10 mouse cellular contexts compared by ENCODE assay signal in genomic region chr11:43559515-43560292, GRCm38 (mm10). TPM values are rescaled to one million over a fixed set of nuclear protein-coding genes. Genes with fewer than 3 reads are reported as not detected.
DNase-seq lines count a peak whose midpoint lies in the region; ATAC-seq and TF ChIP-seq lines count a peak whose summit lies in the region.
"Had no signal": no experiment of that assay in that cellular context is flagged by ENCODE, and none has a peak within 500 bp of the region (broad histone marks: within the 10 kb centered on the region; RNA-seq: fewer than 3 reads in every experiment).

No protein-coding gene starts in this region.

- H3K27ac ChIP-seq in lung, embryonic 14.5 days (ENCODE audit: low read depth), result peak overlapping the region; percentile 15; the same call in 1 of the 2 replicates

- no peaks in the 10 kb centered on the region for H3K27me3 ChIP-seq in lung, embryonic 14.5 days (ENCODE audit: insufficient read depth, low read length)
- H3K27me3 ChIP-seq: Patski had no signal

- 30% methylated on average over 6 of the region's 6 CpGs for WGBS in lung, embryonic 14.5 days

- H3K9me3 ChIP-seq in lung, embryonic 14.5 days (ENCODE audit: low read depth, low read length), result no peaks in the 10 kb centered on the region

- no peak overlapping the region for H3K9ac ChIP-seq in lung, embryonic 14.5 days

- peaks cover 53% of the 10 kb centered on the region for H3K36me3 ChIP-seq in lung, embryonic 14.5 days (ENCODE audit: insufficient read depth)

- H3K4me3 ChIP-seq in lung, embryonic 14.5 days (ENCODE audit: low read depth, low read length), result no peak overlapping the region

- no peaks in the 10 kb centered on the region for H3K4me1 ChIP-seq in lung, embryonic 14.5 days (ENCODE audit: insufficient read depth)

- TF ChIP-seq CTCF in lung, embryonic 14.5 days (IDR thresholded peaks at IDR 0.05; ENCODE audit: low read depth), result no peak

- no peak for ATAC-seq in lung, embryonic 14.5 days (ENCODE audit: insufficient read depth)
- ATAC-seq: Patski had no signal

- no peak for DNase-seq in lung, embryonic 14.5 days
- no peak for DNase-seq in lung, postnatal 36 days
- peak; percentile 46 to 48 for DNase-seq in frontal cortex, postnatal 14 days (ENCODE audit: low spot score in 2 of 2)
- DNase-seq in layer of hippocampus, postnatal 14 days (ENCODE audit: low spot score in 2 of 2), result peak; percentile 66 to 81
- DNase-seq in right cerebral cortex, postnatal 25 days, result peak; percentile 74
- no peak for DNase-seq in cerebellum, postnatal 36 days
- DNase-seq in urinary bladder, postnatal 36 days (ENCODE audit: low spot score in 2 of 2), result no peak

- H3K4me2 ChIP-seq in lung, embryonic 14.5 days, result no peak overlapping the region

RNA-seq across cellular contexts. Expression of gene 4933415A04Rik, which starts 27.1 kb away (rescaled TPM):
- polyA plus RNA-seq in lung, embryonic 14.5 days (2014; fragmentation: Nextera tagmentation; extraction: Ambion mirVana), result 6.9 and 7.6 TPM in 2 replicates
- total RNA-seq in layer of hippocampus, postnatal 14 days (2021), result 1 to 10 TPM; 2.1 to 2.5 TPM
- total RNA-seq: granulocyte monocyte progenitor cell, adult 5-6 weeks; liver, adult 2 months had no signal
- polyA plus RNA-seq: liver, adult 2 months had no signal

RNA-seq across cellular contexts. Expression of gene Ccnjl, which starts 31.1 kb away (rescaled TPM):
- 28.1 and 32.9 TPM in 2 replicates for polyA plus RNA-seq in lung, embryonic 14.5 days (2014; fragmentation: Nextera tagmentation; extraction: Ambion mirVana)
- 1 to 10 TPM; 7.8 to 9.9 TPM for total RNA-seq in layer of hippocampus, postnatal 14 days (2021)
- total RNA-seq: granulocyte monocyte progenitor cell, adult 5-6 weeks had no signal

RNA-seq across cellular contexts. Expression of gene Fabp6, which starts 41.6 kb away (rescaled TPM):
- polyA plus RNA-seq in lung, embryonic 14.5 days (2014; fragmentation: Nextera tagmentation; extraction: Ambion mirVana), result not detected in 2 replicates
- total RNA-seq in layer of hippocampus, postnatal 14 days (2021), result not detected
- total RNA-seq: granulocyte monocyte progenitor cell, adult 5-6 weeks; liver, adult 2 months had no signal
- polyA plus RNA-seq: liver, adult 2 months had no signal

Comparison
In these comparisons a context has a peak if more than half of its experiments do, and no peak if none do; other contexts are left out.
1. DNase-seq: peak in frontal cortex, postnatal 14 days (2 of 2), layer of hippocampus, postnatal 14 days (2 of 2) and right cerebral cortex, postnatal 25 days (single experiment); none in lung, embryonic 14.5 days (single experiment), lung, postnatal 36 days (single experiment), cerebellum, postnatal 36 days (0 of 2) and urinary bladder, postnatal 36 days (0 of 2).